Mouse (Mus musculus) embryo, embryonic 10.5 days (tissue): ENCODE data around the gene Sec1.

Experiments used
- DNase-seq: peaks from one replicate; pipeline ENCODE4 v3.0.0-alpha.2; 2015; ENCODE audit warnings: low spot score

Sec1 gene

DNA sequence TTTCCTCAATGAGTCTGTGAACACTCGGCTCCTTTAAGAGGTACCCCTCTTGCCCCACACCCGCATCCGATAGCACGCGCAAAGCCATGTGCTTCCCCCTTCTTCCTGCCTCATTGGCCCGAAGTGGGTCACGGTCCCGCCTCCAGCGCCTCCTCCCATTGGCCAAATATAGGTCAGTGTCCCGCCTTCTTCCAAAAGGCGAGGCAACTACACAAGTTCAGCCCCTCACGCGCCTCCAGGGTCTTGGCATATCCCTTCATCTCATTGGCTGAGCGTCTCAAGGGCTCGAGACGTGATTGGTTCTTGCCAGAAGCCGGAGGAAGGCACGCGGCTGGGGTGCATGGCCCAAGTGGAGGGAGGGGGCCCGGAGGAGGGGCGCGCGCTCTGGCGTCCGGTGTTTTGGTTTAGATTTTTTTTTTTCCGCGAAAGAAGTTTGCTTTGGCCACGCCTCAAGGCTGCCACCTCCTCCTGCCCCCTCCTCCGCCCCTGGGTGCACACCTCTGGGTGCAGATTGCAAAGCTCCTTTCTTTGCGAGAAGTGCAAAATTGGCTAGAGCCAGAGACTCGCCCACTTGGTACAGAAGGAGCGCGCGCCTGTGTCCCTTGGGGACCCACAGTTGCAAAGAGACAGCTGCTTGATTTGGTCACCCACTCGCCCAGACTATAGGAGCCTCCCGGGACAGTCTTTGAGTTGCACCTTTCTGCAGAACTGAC is 10.7 kb upstream of the Sec1 start, which contains the start of gene Dbp:
Dbp (plus strand) TSS at position 359 of the 713 bp plus-strand sequence.
- peak; percentile 100 for DNase-seq

- peak; percentile 88 for DNase-seq
These were observed 9.9 kb upstream of the Sec1 start for GRCm38 (mm10) chr7:45704046-45704559.

DNA sequence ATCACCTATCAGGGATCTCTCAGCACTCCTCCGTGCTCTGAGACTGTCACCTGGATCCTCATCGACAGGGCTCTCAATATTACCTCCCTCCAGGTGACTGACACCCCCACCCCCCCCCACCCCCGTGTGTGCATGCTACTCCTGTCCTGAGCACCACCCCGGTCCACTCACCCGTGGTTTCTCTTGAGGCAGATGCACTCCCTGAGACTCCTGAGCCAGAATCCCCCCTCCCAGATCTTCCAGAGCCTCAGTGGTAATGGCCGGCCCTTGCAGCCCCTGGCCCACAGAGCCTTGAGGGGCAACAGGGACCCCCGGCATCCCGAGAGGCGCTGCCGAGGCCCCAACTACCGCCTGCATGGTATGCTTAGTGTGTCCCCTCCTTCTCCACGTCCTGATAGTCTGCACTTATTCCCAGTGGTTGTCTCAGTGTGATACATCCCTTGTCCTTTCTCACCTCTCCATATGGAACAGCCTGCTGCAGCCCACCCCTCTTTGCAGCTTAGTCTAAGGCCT is 9.4 kb upstream of the Sec1 start:
- DNase-seq: no peak

GRCm38 (mm10) chr7:45702809-45703520 is 8.8 kb upstream of the Sec1 start:
- DNase-seq: no peak

GRCm38 (mm10) chr7:45702316-45702715 is 8.1 kb upstream of the Sec1 start:
- no peak for DNase-seq

DNA sequence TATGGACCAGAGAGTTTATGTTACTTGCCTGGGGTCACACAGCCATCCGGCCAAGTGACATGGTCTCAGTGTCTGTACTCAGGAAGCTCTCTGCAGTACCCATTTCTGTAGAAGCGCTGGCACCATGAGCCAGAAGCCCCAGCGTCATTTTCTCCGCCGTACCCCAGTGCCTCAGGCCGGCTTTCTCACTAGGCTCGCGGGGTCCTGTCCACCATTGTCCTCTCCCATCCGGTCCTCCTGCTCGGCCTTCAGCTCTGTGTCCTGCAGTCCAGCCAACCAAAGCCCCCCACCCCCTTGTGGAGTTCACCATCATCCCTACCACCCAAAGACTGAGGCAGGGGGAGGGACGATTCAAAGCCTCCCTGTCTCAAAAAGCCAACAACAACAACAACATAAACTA is 7.4 kb upstream of the Sec1 start:
- DNase-seq: no peak

GRCm38 (mm10) chr7:45701072-45701471 is 6.9 kb upstream of the Sec1 start:
- DNase-seq: no peak

DNA sequence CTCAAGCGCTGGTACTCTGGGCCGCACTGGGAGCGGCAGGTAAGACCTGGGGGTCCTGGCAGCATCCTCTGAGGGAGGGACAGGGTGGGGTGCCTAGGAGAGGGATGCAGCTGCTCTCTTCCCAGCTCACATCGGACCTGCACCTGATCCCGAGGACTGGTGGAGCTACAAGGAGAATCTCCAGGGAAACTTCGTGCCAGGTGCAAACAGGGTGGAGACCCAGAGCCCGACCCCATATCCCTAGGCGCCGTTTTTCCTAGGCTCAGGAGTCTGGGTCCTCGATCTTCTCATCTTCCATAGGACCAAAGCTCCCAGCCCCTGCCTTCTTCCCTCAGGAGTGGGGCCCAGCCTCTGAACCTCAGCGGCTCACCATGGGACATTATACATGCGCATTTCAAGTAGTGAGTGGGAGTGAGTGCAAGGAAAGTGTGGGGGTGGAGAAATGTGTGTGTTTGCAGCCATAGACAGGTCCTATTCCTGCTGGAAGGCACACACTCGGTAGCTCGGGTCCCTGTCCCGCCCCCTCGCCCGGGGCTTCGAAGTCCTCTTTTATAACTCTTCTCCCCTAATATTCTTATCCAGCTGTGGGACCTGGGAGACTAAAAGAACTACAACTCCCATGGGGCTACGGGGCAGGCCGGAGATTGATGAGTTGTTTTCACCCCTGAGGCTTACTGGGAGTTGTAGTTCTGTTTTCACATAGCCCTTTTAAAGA is 6.3 kb upstream of the Sec1 start:
- DNase-seq: peak; percentile 93

- DNase-seq: no peak
These were observed 5.4 kb upstream of the Sec1 start, which contains the start of gene Car11 for GRCm38 (mm10) chr7:45699523-45700141. Gene Car11, plus strand, starts transcription at chr7:45699843.

GRCm38 (mm10) chr7:45697894-45698293 is 3.7 kb upstream of the Sec1 start:
- DNase-seq: no peak

DNA sequence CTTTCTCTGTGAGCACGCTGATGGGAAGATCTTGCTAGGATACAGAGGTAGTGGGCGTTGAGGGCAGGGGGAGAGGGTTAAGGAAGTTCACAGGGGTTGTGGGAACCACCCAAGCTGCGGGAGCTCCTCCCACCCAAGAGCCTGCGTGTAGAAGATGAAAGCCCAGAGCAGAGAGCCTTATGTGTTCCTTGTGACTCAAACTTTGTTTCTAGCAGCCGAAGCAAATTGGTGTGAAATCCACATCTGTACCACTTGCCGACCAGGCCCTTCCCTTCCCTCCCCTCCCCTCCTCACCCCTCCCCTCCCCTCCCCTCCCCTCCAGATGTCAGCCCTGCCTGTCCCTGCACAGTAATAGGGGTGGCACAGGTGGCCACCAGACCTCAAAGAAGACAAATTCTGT is 896 bp upstream of the Sec1 start:
- DNase-seq: peak; percentile 64

DNA sequence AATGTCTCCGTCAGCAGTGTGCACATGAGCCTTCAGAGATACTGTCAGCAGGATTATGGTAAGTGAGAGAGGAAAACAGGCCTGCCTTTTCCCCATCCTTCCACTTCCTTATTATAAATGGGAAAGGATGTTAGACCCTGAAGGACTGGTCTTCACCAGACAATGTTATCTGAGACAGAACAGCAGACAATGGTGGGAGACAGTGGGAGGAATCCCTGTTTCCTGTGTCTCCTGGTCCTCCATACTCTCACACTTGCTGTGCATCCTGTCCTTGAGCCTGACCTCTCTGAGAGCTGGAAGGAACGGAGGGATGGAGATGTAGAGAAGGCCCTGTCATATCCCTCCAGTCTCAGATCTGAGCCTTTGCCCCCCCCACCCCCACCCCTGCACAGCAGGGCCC is 1.8 kb downstream of the Sec1 start:
- no peak for DNase-seq

GRCm38 (mm10) chr7:45689800-45690199 is 4.4 kb downstream of the Sec1 start:
- DNase-seq: no peak

DNA sequence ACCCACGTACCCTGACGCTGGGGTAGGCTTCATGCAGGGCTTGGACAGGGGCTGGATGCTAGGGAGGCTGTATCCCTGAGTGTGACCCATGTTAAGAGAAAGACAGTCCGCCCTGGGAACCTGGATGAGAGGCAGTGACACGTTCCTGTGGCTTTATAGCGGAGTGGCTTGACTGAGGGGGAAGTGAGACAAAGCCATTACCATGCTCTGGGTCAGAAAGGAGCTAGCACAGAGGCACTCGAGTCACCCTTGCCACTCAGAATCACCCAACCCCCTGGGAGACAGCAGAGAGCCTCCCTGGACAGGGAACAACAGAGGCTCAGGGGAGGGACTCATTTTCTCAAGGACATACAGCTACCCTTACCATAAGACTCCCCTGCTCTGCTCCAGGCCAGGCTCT is 5.1 kb downstream of the Sec1 start:
- DNase-seq: no peak

- DNase-seq: no peak
These were observed 7.4 kb downstream of the Sec1 start for GRCm38 (mm10) chr7:45686841-45687240.

DNA sequence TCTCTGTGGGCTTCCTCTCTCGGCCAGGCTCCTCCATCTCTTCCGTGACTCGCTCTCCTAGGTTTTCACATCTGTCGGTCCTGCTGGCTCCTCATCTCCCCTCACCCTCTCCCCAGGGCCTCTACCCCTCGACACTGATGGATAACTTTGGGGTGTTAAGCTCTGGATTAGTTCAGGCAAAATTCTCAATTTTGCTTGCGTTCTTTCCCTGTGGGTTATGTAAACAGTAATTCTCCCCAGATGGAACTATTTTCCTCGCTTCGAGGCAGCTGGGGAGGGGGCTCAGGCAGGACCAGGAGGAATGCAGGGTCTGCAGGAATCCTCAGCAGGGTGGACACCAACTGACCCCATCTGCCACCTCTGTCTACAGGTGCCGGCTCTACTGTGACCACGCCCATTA is 8.4 kb downstream of the Sec1 start:
- DNase-seq: no peak

- DNase-seq: no peak
These were observed 10.7 kb downstream of the Sec1 start, which contains the start of gene Ntn5 for GRCm38 (mm10) chr7:45683396-45684050. Gene Ntn5, plus strand, starts transcription at chr7:45684022.

GRCm38 (mm10) chr7:45682144-45683126 is 11.8 kb downstream of the Sec1 start:
- DNase-seq: peak; percentile 95

- DNase-seq: no peak
These were observed 13.0 kb downstream of the Sec1 start for GRCm38 (mm10) chr7:45681046-45681736.
